Mouse (Mus musculus) cerebellum, postnatal 4 days (tissue): ENCODE data around the gene Ppp1r12a.

ENCODE experiments used
- DNase-seq, 2 experiments: peaks; one replicate each; pipeline ENCODE4 v3.0.0; 2022; ENCODE audit warnings: low spot score in 2 of 2, mixed read lengths in 1 of 2

The Ppp1r12a gene

DNA sequence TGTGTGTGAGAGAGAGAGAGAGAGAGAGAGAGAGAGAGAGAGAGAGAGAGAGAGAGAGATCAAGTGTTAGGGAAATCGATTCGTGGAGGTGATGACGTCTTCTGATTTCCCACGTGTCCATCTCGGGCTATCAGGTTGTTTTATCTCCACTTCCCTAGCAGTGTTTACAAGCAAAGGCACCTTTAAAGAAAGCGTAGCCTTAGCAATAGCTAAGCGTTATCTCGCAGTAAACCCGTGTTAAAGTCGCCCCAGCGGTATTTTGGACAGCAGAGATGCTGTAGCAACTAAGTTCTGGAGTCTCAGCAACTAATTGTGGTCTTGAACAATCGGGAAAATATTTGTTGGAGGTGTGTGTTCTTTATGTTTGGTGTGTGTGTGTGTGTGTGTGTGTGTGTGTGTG is 171.6 kb downstream of the Ppp1r12a start:
- DNase-seq: no peak
